Mouse (Mus musculus): ENCODE data around the gene Borcs6. TPM values are rescaled to one million over a fixed set of nuclear protein-coding genes. Genes with fewer than 3 reads are reported as not detected.
"Not testable (repeated sequence)": the region's sequence is repeated elsewhere in the genome, so short reads cannot be mapped to it uniquely, and the experiment has no call there.

The Borcs6 gene
- polyA plus RNA-seq (2015; fragmentation: Nextera tagmentation; extraction: Ambion mirVana), result 8.0 and 8.6 TPM in 2 replicates

- peak; percentile 92 for ATAC-seq
- Histone ChIP-seq H3K27ac (ENCODE audit: low read length) (peak within 1 kb of the TSS; percentile 93), H3K27me3 (replicated peaks; ENCODE audit: control insufficient read depth, insufficient read depth, low read length) (no peaks in the 10 kb centered on the region), H3K9ac (ENCODE audit: low read depth, low read length) (peak within 1 kb of the TSS; percentile 94), H3K4me2 (ENCODE audit: low read depth, low read length) (peak within 1 kb of the TSS; percentile 96), H3K36me3 (ENCODE audit: control insufficient read depth, insufficient read depth, low read length) (no peaks in the 10 kb centered on the region), H3K4me1 (ENCODE audit: control insufficient read depth, insufficient read depth, low read length) (peaks cover 25% of the 10 kb centered on the region), H3K9me3 (ENCODE audit: control insufficient read depth, low read length) (no peaks in the 10 kb centered on the region), H3K4me3 (ENCODE audit: low read length) (peak within 1 kb of the TSS; percentile 90)
- WGBS, result under 1% methylated on average over 63 of the region's 64 CpGs
Observed at GRCm38 (mm10) chr11:69059357-69059974, at the start of gene Borcs6. Gene Borcs6, plus strand, starts transcription at chr11:69059717.

- Histone ChIP-seq H3K36me3 (ENCODE audit: control insufficient read depth, insufficient read depth, low read length) (no peaks in the 10 kb centered on the region), H3K27ac (ENCODE audit: low read length) (no peak overlapping the region), H3K27me3 (replicated peaks; ENCODE audit: control insufficient read depth, insufficient read depth, low read length) (no peaks in the 10 kb centered on the region), H3K4me3 (ENCODE audit: low read length) (no peak overlapping the region), H3K9me3 (ENCODE audit: control insufficient read depth, low read length) (no peaks in the 10 kb centered on the region), H3K9ac (ENCODE audit: low read depth, low read length) (no peak overlapping the region; the same call in 1 of the 2 replicates), H3K4me1 (ENCODE audit: control insufficient read depth, insufficient read depth, low read length) (peaks cover 10% of the 10 kb centered on the region), H3K4me2 (ENCODE audit: low read depth, low read length) (no peak overlapping the region)
- WGBS, result 87% methylated on average over 15 of the region's 15 CpGs
- ATAC-seq, result no peak
Observed at GRCm38 (mm10) chr11:69010400-69011323, 48.9 kb upstream of the Borcs6 start.

GRCm38 (mm10) chr11:69011445-69011844 is 48.1 kb upstream of the Borcs6 start:
- not testable (repeated sequence) for H3K9me3 ChIP-seq (ENCODE audit: control insufficient read depth, low read length); H3K27me3 ChIP-seq (replicated peaks; ENCODE audit: control insufficient read depth, insufficient read depth, low read length); H3K9ac ChIP-seq (ENCODE audit: low read depth, low read length); H3K27ac ChIP-seq (ENCODE audit: low read length); ATAC-seq; H3K36me3 ChIP-seq (ENCODE audit: control insufficient read depth, insufficient read depth, low read length)
- WGBS, result 47% methylated on average over 2 of the region's 2 CpGs
- Histone ChIP-seq H3K4me1 (ENCODE audit: control insufficient read depth, insufficient read depth, low read length) (peaks cover 10% of the 10 kb centered on the region), H3K4me3 (ENCODE audit: low read length) (peak overlapping the region; percentile 61), H3K4me2 (ENCODE audit: low read depth, low read length) (peak overlapping the region; percentile 82)

DNA sequence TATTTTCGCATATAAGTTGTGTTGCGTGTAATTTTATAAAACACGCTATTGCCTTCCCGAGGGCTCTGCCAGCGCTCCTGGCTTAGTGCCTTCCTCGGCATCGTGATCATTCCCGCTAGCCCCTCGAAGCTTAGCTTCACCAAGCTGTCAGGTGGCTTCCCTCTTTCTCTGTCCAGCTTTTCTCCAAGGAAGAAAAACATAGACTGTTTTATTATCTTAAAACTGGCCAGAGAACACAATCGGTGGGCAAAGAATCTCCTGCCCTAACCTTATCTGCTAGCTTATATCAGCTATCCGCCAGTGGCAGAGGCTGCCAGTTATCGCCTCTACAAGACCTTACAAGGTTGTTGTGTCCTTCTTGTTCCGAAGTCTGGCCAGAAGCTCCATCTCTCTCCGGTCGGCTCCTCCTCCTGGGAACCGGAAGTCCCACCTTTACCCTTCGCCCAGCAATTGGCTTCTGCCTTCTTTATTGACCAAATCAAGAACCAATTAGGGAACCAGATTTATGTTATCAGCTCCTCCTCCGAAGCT is 47.4 kb upstream of the Borcs6 start:
- WGBS, result under 1% methylated on average over 18 of the region's 18 CpGs

GRCm38 (mm10) chr11:69015644-69016441 is 43.7 kb upstream of the Borcs6 start, which contains the start of gene Ctc1:
Gene Ctc1, plus strand, starts transcription at chr11:69015911.
- Histone ChIP-seq H3K9ac (ENCODE audit: low read depth, low read length) (peak within 1 kb of the TSS; percentile 73), H3K4me2 (ENCODE audit: low read depth, low read length) (peak within 1 kb of the TSS; percentile 77), H3K36me3 (ENCODE audit: control insufficient read depth, insufficient read depth, low read length) (no peaks in the 10 kb centered on the region), H3K4me3 (ENCODE audit: low read length) (peak within 1 kb of the TSS; percentile 58), H3K27ac (ENCODE audit: low read length) (peak within 1 kb of the TSS; percentile 93), H3K27me3 (replicated peaks; ENCODE audit: control insufficient read depth, insufficient read depth, low read length) (no peaks in the 10 kb centered on the region), H3K9me3 (ENCODE audit: control insufficient read depth, low read length) (no peaks in the 10 kb centered on the region), H3K4me1 (ENCODE audit: control insufficient read depth, insufficient read depth, low read length) (peaks cover 7% of the 10 kb centered on the region)
- WGBS, result 2% methylated on average over 38 of the region's 38 CpGs
- ATAC-seq, result peak; percentile 95

More for the DNA sequence above, 47.4 kb upstream of the Borcs6 start:
- H3K36me3 ChIP-seq (ENCODE audit: control insufficient read depth, insufficient read depth, low read length), result no peaks in the 10 kb centered on the region
- H3K4me1 ChIP-seq (ENCODE audit: control insufficient read depth, insufficient read depth, low read length), result peaks cover 13% of the 10 kb centered on the region
- ATAC-seq, result peak; percentile 67
- peak overlapping the region; percentile 61 for H3K4me3 ChIP-seq (ENCODE audit: low read length)
- peak overlapping the region; percentile 93 for H3K27ac ChIP-seq (ENCODE audit: low read length)
- no peaks in the 10 kb centered on the region for H3K9me3 ChIP-seq (ENCODE audit: control insufficient read depth, low read length)
- peak overlapping the region; percentile 70 for H3K9ac ChIP-seq (ENCODE audit: low read depth, low read length)
- peak overlapping the region; percentile 82 for H3K4me2 ChIP-seq (ENCODE audit: low read depth, low read length)
- no peaks in the 10 kb centered on the region for H3K27me3 ChIP-seq (replicated peaks; ENCODE audit: control insufficient read depth, insufficient read depth, low read length)

DNA sequence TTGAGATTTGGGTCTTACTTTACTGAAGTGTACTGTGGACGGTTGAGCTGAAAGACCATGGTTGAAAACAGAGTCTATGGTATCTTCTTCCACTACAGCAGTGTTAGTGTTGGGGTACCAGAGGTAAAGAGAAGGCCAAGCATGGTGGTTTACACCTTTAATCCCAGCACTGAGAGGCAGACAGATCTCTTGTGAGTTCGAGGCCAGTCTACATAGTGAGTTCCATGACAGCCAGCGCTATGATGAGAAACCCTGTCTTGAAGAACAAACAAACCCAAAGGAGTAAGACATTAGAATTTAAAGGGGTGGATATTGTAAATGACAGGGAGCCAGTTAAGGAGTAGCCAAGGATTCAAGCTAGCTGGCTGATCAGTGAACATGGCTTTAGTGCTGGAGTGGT is 42.8 kb upstream of the Borcs6 start:
- H3K9me3 ChIP-seq (ENCODE audit: control insufficient read depth, low read length), result no peaks in the 10 kb centered on the region
- 58% methylated on average over 3 of the region's 3 CpGs for WGBS
- H3K4me3 ChIP-seq (ENCODE audit: low read length), result peak overlapping the region; percentile 58
- no peak for ATAC-seq
- H3K4me1 ChIP-seq (ENCODE audit: control insufficient read depth, insufficient read depth, low read length), result peaks cover 7% of the 10 kb centered on the region
- no peaks in the 10 kb centered on the region for H3K27me3 ChIP-seq (replicated peaks; ENCODE audit: control insufficient read depth, insufficient read depth, low read length)
- H3K27ac ChIP-seq (ENCODE audit: low read length), result no peak overlapping the region
- peak overlapping the region; percentile 73 for H3K9ac ChIP-seq (ENCODE audit: low read depth, low read length)
- H3K4me2 ChIP-seq (ENCODE audit: low read depth, low read length), result peak overlapping the region; percentile 77
- no peaks in the 10 kb centered on the region for H3K36me3 ChIP-seq (ENCODE audit: control insufficient read depth, insufficient read depth, low read length)

- H3K27ac ChIP-seq (ENCODE audit: low read length), result no peak overlapping the region
- no peak overlapping the region for H3K9ac ChIP-seq (ENCODE audit: low read depth, low read length)
- H3K9me3 ChIP-seq (ENCODE audit: control insufficient read depth, low read length), result no peaks in the 10 kb centered on the region
- no peak overlapping the region for H3K4me2 ChIP-seq (ENCODE audit: low read depth, low read length)
- no peak overlapping the region for H3K4me3 ChIP-seq (ENCODE audit: low read length)
- H3K36me3 ChIP-seq (ENCODE audit: control insufficient read depth, insufficient read depth, low read length), result peaks cover 11% of the 10 kb centered on the region
- peaks cover 7% of the 10 kb centered on the region for H3K4me1 ChIP-seq (ENCODE audit: control insufficient read depth, insufficient read depth, low read length)
- no peaks in the 10 kb centered on the region for H3K27me3 ChIP-seq (replicated peaks; ENCODE audit: control insufficient read depth, insufficient read depth, low read length)
- ATAC-seq, result no peak
Observed at GRCm38 (mm10) chr11:69020691-69021090, 38.8 kb upstream of the Borcs6 start.

DNA sequence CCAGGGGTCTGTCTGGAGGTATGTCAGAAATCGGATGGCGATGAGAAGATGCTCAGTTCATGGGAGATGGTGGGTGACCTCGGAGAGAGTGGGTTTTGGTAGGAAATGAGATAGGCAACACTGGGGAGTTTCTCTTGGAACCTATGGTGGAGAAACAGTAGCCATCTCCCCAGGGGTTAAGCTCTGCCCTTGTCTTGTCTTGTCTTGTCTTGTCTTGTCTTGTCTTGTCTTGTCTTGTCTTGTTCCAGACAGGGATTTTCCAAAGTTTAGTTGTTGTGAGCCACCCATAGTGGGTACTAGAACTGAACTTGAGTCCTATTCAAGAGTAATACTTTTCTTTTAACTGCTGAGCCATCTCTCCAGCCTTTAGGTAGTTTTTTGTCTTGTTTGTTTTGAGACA is 33.0 kb upstream of the Borcs6 start:
- H3K4me2 ChIP-seq (ENCODE audit: low read depth, low read length), result no peak overlapping the region
- H3K4me3 ChIP-seq (ENCODE audit: low read length), result no peak overlapping the region
- no peak overlapping the region for H3K27ac ChIP-seq (ENCODE audit: low read length)
- no peaks in the 10 kb centered on the region for H3K4me1 ChIP-seq (ENCODE audit: control insufficient read depth, insufficient read depth, low read length)
- H3K9me3 ChIP-seq (ENCODE audit: control insufficient read depth, low read length), result no peaks in the 10 kb centered on the region
- ATAC-seq, result no peak
- no peak overlapping the region for H3K9ac ChIP-seq (ENCODE audit: low read depth, low read length)
- WGBS, result 95% methylated on average over 3 of the region's 3 CpGs
- H3K27me3 ChIP-seq (replicated peaks; ENCODE audit: control insufficient read depth, insufficient read depth, low read length), result no peaks in the 10 kb centered on the region
- H3K36me3 ChIP-seq (ENCODE audit: control insufficient read depth, insufficient read depth, low read length), result peaks cover 26% of the 10 kb centered on the region

DNA sequence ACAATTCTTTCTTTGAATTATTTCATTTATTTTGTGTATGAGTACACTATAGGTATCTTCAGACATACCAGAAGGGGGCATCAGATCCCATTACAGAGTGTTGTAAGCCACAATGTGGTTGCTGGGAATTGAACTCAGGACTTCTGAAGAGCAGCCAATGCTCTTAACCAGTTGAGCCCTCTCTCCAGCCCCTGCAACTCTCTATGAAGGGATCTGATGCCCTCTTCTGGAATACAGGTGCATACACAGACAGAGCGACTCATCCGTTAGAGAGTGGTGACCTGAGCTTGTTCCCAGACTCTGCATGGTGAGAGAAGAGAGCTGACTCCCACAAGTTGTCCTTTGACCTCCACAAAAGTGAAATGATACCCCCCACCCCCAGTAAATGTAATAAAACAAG is 30.7 kb upstream of the Borcs6 start:
- H3K4me2 ChIP-seq (ENCODE audit: low read depth, low read length), result no peak overlapping the region
- ATAC-seq, result no peak
- H3K9me3 ChIP-seq (ENCODE audit: control insufficient read depth, low read length), result no peaks in the 10 kb centered on the region
- H3K27me3 ChIP-seq (replicated peaks; ENCODE audit: control insufficient read depth, insufficient read depth, low read length), result no peaks in the 10 kb centered on the region
- 73% methylated on average over 2 of the region's 2 CpGs for WGBS
- H3K27ac ChIP-seq (ENCODE audit: low read length), result no peak overlapping the region
- H3K4me3 ChIP-seq (ENCODE audit: low read length), result no peak overlapping the region
- H3K4me1 ChIP-seq (ENCODE audit: control insufficient read depth, insufficient read depth, low read length), result no peaks in the 10 kb centered on the region
- peaks cover 15% of the 10 kb centered on the region for H3K36me3 ChIP-seq (ENCODE audit: control insufficient read depth, insufficient read depth, low read length)
- H3K9ac ChIP-seq (ENCODE audit: low read depth, low read length), result no peak overlapping the region

Measured in intestine, embryonic 16.5 days (tissue).